Mouse (Mus musculus) heart, embryonic 15.5 days (tissue): ENCODE data around the gene Cnnm3. TPM values are rescaled to one million over a fixed set of nuclear protein-coding genes. Genes with fewer than 3 reads are reported as not detected.
"Not testable (repeated sequence)": the region's sequence is repeated elsewhere in the genome, so short reads cannot be mapped to it uniquely, and the experiment has no call there.

Source experiments
- ATAC-seq: fragments of 200-750 bp; cut with Nextera tagmentation; replicated peaks from 2 replicates; pipeline ENCODE4 v1.8.0; 2017; ENCODE audit warnings: low read depth, moderate TSS enrichment; ENCODE audit not compliant: insufficient number of reproducible peaks, insufficient read depth, low FRiP score
- H3K27ac ChIP-seq: fragments of 300-500 bp; sonication (generic); 2 replicates; pipeline ENCODE4 v1.5.1; 2015; ENCODE audit warnings: mild to moderate bottlenecking, inconsistent platforms
- H3K27me3 ChIP-seq: fragments of 300-500 bp; sonication (generic); 2 replicates; pipeline ENCODE4 v1.6.1; 2015; ENCODE audit warnings: inconsistent platforms
- H3K36me3 ChIP-seq: fragments of 300-500 bp; sonication (generic); 2 replicates; pipeline ENCODE4 v1.6.1; 2015; ENCODE audit warnings: mild to moderate bottlenecking, inconsistent platforms
- H3K4me1 ChIP-seq: fragments of 300-500 bp; sonication (generic); replicated peaks from 2 replicates; pipeline ENCODE4 v1.6.1; 2015; ENCODE audit warnings: inconsistent platforms
- H3K4me2 ChIP-seq: fragments of 300-500 bp; sonication (generic); 2 replicates; pipeline ENCODE4 v1.6.1; 2015; ENCODE audit warnings: inconsistent platforms, mild to moderate bottlenecking, moderate library complexity
- H3K4me3 ChIP-seq: fragments of 300-500 bp; sonication (generic); 2 replicates; pipeline ENCODE4 v1.5.1; 2015; ENCODE audit warnings: mild to moderate bottlenecking, inconsistent platforms
- H3K9ac ChIP-seq: fragments of 300-500 bp; sonication (generic); 2 replicates; pipeline ENCODE4 v1.6.1; 2015; ENCODE audit warnings: mild to moderate bottlenecking, inconsistent platforms
- H3K9me3 ChIP-seq: fragments of 300-500 bp; sonication (generic); replicated peaks from 2 replicates; pipeline ENCODE4 v1.6.1; 2016; ENCODE audit warnings: inconsistent platforms
- WGBS: fragments of 180-500 bp; shearing (Covaris S2); methylation state at CpG from one replicate; pipeline ENCODE4 v1.1.7; 2015; ENCODE audit warnings: mixed read lengths; 5-methylcytosine and 5-hydroxymethylcytosine counted together
- polyA plus RNA-seq: library from polyadenylated mRNA; unstranded; fragments of >200 nt; fragmentation: Nextera tagmentation; extraction: Ambion mirVana; gene quantifications from 2 replicates; pipeline ENCODE4 v1.2.1, GENCODE M21; 2015

Cnnm3 gene
- polyA plus RNA-seq, 1 experiment from 2014 or later, result 2.4 TPM

- H3K4me3 ChIP-seq, ATAC-seq, H3K9me3 ChIP-seq, H3K27me3 ChIP-seq: not testable (repeated sequence)
- Histone ChIP-seq H3K36me3 (peaks cover 21% of the 10 kb centered on the region), H3K9ac (0 out of 2 replicates have a peak within 1 kb of the TSS, but pooled peaks have one; percentile 5), H3K4me1 (peaks cover 65% of the 10 kb centered on the region), H3K4me2 (peak within 1 kb of the TSS; percentile 16; the same call in 1 of the 2 replicates), H3K27ac (peak within 1 kb of the TSS; percentile 92)
- 79% methylated on average over 9 of the region's 9 CpGs for WGBS
These were observed 25.1 kb downstream of the Cnnm3 start, which contains the start of gene Ankrd23 for GRCm38 (mm10) chr1:36536783-36537182. Gene Ankrd23, minus strand, starts transcription at chr1:36536883.

GRCm38 (mm10) chr1:36538727-36539126 is 27.1 kb downstream of the Cnnm3 start:
- H3K27me3 ChIP-seq, result no peaks in the 10 kb centered on the region
- H3K4me3 ChIP-seq, result no peak overlapping the region
- peaks cover 27% of the 10 kb centered on the region for H3K36me3 ChIP-seq
- H3K27ac ChIP-seq, result peak overlapping the region; percentile 89
- peaks cover 53% of the 10 kb centered on the region for H3K4me1 ChIP-seq
- H3K9ac ChIP-seq, result no peak overlapping the region
- no peak overlapping the region for H3K4me2 ChIP-seq
- WGBS, result 71% methylated on average over 4 of the region's 4 CpGs
- no peak for ATAC-seq
- H3K9me3 ChIP-seq, result no peaks in the 10 kb centered on the region

GRCm38 (mm10) chr1:36539186-36539585 is 27.5 kb downstream of the Cnnm3 start, which contains the start of gene Gm42417:
Gene Gm42417, minus strand, starts transcription at chr1:36539429.
- Histone ChIP-seq H3K4me3 (no peak within 1 kb of the TSS), H3K27ac (peak within 1 kb of the TSS; percentile 89), H3K4me2 (no peak within 1 kb of the TSS), H3K9ac (no peak within 1 kb of the TSS), H3K4me1 (peaks cover 48% of the 10 kb centered on the region), H3K27me3 (no peaks in the 10 kb centered on the region), H3K9me3 (no peaks in the 10 kb centered on the region), H3K36me3 (peaks cover 27% of the 10 kb centered on the region)
- ATAC-seq, result peak; percentile 82
- 31% methylated on average over 9 of the region's 9 CpGs for WGBS

GRCm38 (mm10) chr1:36540132-36540531 is 28.5 kb downstream of the Cnnm3 start:
- no peak overlapping the region for H3K4me3 ChIP-seq
- no peak for ATAC-seq
- peaks cover 39% of the 10 kb centered on the region for H3K4me1 ChIP-seq
- H3K9ac ChIP-seq, result no peak overlapping the region
- no peaks in the 10 kb centered on the region for H3K9me3 ChIP-seq
- H3K27ac ChIP-seq, result peak overlapping the region; percentile 89
- peaks cover 27% of the 10 kb centered on the region for H3K36me3 ChIP-seq
- H3K27me3 ChIP-seq, result no peaks in the 10 kb centered on the region
- 93% methylated on average over 11 of the region's 11 CpGs for WGBS
- H3K4me2 ChIP-seq, result no peak overlapping the region

GRCm38 (mm10) chr1:36540807-36541206 is 29.1 kb downstream of the Cnnm3 start:
- Histone ChIP-seq H3K9ac (no peak overlapping the region), H3K9me3 (no peaks in the 10 kb centered on the region), H3K4me1 (peaks cover 37% of the 10 kb centered on the region), H3K4me3 (no peak overlapping the region), H3K27me3 (no peaks in the 10 kb centered on the region), H3K4me2 (no peak overlapping the region), H3K27ac (0 out of 2 replicates have a peak overlapping the region, but pooled peaks have one; percentile 89), H3K36me3 (peaks cover 27% of the 10 kb centered on the region)
- 96% methylated on average over 12 of the region's 12 CpGs for WGBS
- ATAC-seq, result no peak

- Histone ChIP-seq H3K27ac (no peak overlapping the region), H3K9ac (no peak overlapping the region), H3K27me3 (no peaks in the 10 kb centered on the region), H3K4me3 (no peak overlapping the region), H3K4me1 (peaks cover 36% of the 10 kb centered on the region), H3K36me3 (peaks cover 27% of the 10 kb centered on the region), H3K9me3 (no peaks in the 10 kb centered on the region), H3K4me2 (no peak overlapping the region)
- no peak for ATAC-seq
- 89% methylated on average over 16 of the region's 16 CpGs for WGBS
These were observed 30.2 kb downstream of the Cnnm3 start for GRCm38 (mm10) chr1:36541844-36542243.

GRCm38 (mm10) chr1:36542925-36543324 is 31.3 kb downstream of the Cnnm3 start:
- Histone ChIP-seq H3K27me3 (no peaks in the 10 kb centered on the region), H3K4me3 (no peak overlapping the region), H3K4me1 (peaks cover 35% of the 10 kb centered on the region), H3K9ac (no peak overlapping the region), H3K27ac (no peak overlapping the region), H3K36me3 (peaks cover 23% of the 10 kb centered on the region), H3K4me2 (no peak overlapping the region), H3K9me3 (no peaks in the 10 kb centered on the region)
- 91% methylated on average over 9 of the region's 9 CpGs for WGBS
- no peak for ATAC-seq

GRCm38 (mm10) chr1:36545382-36545781 is 33.7 kb downstream of the Cnnm3 start:
- peak overlapping the region; percentile 74; the same call in 1 of the 2 replicates for H3K4me2 ChIP-seq
- H3K9me3 ChIP-seq, result no peaks in the 10 kb centered on the region
- no peaks in the 10 kb centered on the region for H3K27me3 ChIP-seq
- 64% methylated on average over 2 of the region's 2 CpGs for WGBS
- H3K27ac ChIP-seq, result 0 out of 2 replicates have a peak overlapping the region, but pooled peaks have one; percentile 27
- H3K4me1 ChIP-seq, result peaks cover 45% of the 10 kb centered on the region
- H3K9ac ChIP-seq, result no peak overlapping the region
- no peak for ATAC-seq
- H3K4me3 ChIP-seq, result 0 out of 2 replicates have a peak overlapping the region, but pooled peaks have one; percentile 69
- peaks cover 35% of the 10 kb centered on the region for H3K36me3 ChIP-seq

GRCm38 (mm10) chr1:36545845-36546600 is 34.4 kb downstream of the Cnnm3 start:
- Histone ChIP-seq H3K9ac (peak overlapping the region; percentile 69), H3K4me2 (peak overlapping the region; percentile 74), H3K36me3 (peaks cover 36% of the 10 kb centered on the region), H3K27me3 (no peaks in the 10 kb centered on the region), H3K27ac (peak overlapping the region; percentile 73; the same call in 1 of the 2 replicates), H3K9me3 (no peaks in the 10 kb centered on the region), H3K4me1 (peaks cover 42% of the 10 kb centered on the region), H3K4me3 (peak overlapping the region; percentile 69)
- 68% methylated on average over 19 of the region's 19 CpGs for WGBS
- ATAC-seq, result no peak

- Histone ChIP-seq H3K4me3 (peak within 1 kb of the TSS; percentile 69), H3K27me3 (no peaks in the 10 kb centered on the region), H3K36me3 (peaks cover 37% of the 10 kb centered on the region), H3K27ac (peak within 1 kb of the TSS; percentile 73), H3K9me3 (no peaks in the 10 kb centered on the region), H3K4me2 (peak within 1 kb of the TSS; percentile 74), H3K9ac (peak within 1 kb of the TSS; percentile 69), H3K4me1 (peaks cover 42% of the 10 kb centered on the region)
- peak; percentile 98 for ATAC-seq
- WGBS, result under 1% methylated on average over 43 of the region's 43 CpGs
These were observed 35.3 kb downstream of the Cnnm3 start, which contains the start of gene Ankrd39 for GRCm38 (mm10) chr1:36546888-36547471. Gene Ankrd39, minus strand, starts transcription at chr1:36547445.

GRCm38 (mm10) chr1:36547981-36548598 is 36.4 kb downstream of the Cnnm3 start:
- Histone ChIP-seq H3K27me3 (no peaks in the 10 kb centered on the region), H3K4me2 (no peak overlapping the region), H3K9ac (no peak overlapping the region)

More at GRCm38 (mm10) chr1:36547981-36548598, 36.4 kb downstream of the Cnnm3 start:
- ATAC-seq, result no peak
- peaks cover 39% of the 10 kb centered on the region for H3K4me1 ChIP-seq
- H3K36me3 ChIP-seq, result peaks cover 44% of the 10 kb centered on the region
- H3K9me3 ChIP-seq, result no peaks in the 10 kb centered on the region
- H3K27ac ChIP-seq, result peak overlapping the region; percentile 73
- 27% methylated on average over 9 of the region's 9 CpGs for WGBS
- H3K4me3 ChIP-seq, result no peak overlapping the region
